Mouse (Mus musculus): ENCODE results near the gene Mnat1. TPM values are rescaled to one million over a fixed set of nuclear protein-coding genes. Genes with fewer than 3 reads are reported as not detected.
A peak's percentile ranks its signal among the peaks of the same experiment; 100 is the strongest.

The Mnat1 gene
- total RNA-seq, 2 experiments from 2014 or later = 19.3 to 24.5 TPM

DNA sequence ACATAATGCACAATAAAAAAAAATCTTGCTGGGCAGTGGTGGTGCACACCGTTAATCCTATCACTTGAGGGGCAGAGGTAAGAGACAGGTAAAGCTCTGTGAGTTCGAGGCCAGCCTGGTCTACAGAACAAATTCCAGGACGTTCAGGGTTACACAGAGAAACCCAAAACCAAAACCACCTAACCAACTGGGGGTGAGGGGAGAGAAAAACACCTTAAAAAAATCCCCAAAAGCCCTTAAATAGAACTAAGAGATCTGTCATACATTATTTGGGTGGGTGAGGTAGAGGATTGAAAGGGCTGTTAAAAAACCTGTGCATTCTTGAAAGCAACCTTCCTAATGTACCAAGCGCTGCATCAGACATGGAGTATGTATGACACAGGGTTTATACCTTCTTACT, 85.0 kb downstream of the Mnat1 start:
- H3K27ac ChIP-seq = no peak overlapping the region
- no peak overlapping the region for H3K4me3 ChIP-seq
- TF ChIP-seq CTCF (IDR thresholded peaks at IDR 0.05) = no peak
- no peak for DNase-seq (ENCODE audit: extremely low spot score in 1 of 2, low spot score in 2 of 2)
- intact Hi-C loops (cut with DNase I) = no loop called here

DNA sequence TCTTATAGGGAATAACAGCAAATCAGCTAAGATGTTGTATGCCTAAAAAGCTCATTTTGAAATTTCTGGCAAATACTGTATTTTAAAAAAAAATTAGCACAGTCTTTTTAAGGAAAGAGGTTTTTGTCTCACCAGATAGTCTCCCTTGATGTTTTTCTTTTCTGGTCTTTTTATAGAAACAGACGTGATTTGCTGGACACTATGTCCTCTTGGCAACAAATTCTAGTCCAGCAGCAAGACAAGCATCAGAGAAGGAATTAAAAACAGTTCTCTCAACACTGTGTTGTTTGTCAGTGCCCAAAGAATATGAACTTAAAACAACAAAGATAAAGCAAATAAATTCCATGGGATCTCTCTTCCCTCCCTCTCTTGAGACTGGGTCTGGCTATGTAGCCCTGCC, 85.6 kb downstream of the Mnat1 start:
- Histone ChIP-seq H3K27ac (no peak overlapping the region), H3K4me3 (no peak overlapping the region)
- no peak for DNase-seq (ENCODE audit: extremely low spot score in 1 of 2, low spot score in 2 of 2)
- intact Hi-C loops (cut with DNase I) = no loop called here
- TF ChIP-seq CTCF (IDR thresholded peaks at IDR 0.05) = no peak

- no peak for DNase-seq (ENCODE audit: extremely low spot score in 1 of 2, low spot score in 2 of 2)
- TF ChIP-seq CTCF (IDR thresholded peaks at IDR 0.05) = no peak
- no peak overlapping the region for H3K27ac ChIP-seq
- no peak overlapping the region for H3K4me3 ChIP-seq
- intact Hi-C loops (cut with DNase I) = no loop called here
Measured at GRCm38 (mm10) chr12:73210454-73210853, 86.9 kb downstream of the Mnat1 start.

DNA sequence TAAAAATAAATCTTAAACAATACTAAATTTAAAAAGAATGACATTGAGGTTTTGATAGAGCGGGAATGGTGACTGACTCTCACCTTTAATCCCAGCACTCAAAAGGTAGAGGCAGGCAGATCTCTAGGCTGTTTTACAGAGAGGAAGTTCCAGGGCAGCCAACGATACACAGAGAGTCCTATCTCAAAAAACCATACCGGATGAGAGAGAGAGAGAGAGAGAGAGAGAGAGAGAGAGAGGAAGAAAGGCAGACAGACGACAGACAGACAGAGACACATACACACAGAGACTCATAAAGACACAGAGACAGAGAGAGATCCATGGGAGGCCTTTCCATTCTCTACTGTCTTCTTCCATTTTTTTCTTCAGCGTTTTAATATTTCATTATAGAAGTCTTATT, 92.3 kb downstream of the Mnat1 start:
- no peak for DNase-seq (ENCODE audit: extremely low spot score in 1 of 2, low spot score in 2 of 2)
- Histone ChIP-seq H3K4me3 (no peak overlapping the region), H3K27ac (no peak overlapping the region)
- no peak for TF ChIP-seq CTCF (IDR thresholded peaks at IDR 0.05)
- intact Hi-C loops (cut with DNase I) = no loop called here

DNA sequence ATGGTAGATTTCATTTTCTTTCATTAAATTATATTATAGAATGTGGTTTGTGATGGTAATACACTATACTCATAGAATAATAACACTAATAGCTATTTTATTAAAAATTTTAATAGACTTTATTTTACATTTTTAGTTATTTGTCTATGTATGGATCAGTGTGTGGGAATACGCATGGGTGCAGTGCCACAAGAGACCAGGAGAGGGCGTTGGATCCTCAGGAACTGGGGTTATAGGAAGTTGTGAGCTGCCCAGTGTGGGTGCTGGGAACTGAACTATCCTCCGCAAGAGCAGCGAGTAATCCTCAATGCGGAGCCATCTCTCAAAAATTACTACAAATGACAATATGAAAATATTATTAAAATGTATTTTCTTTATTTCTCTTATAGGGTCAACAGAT, 95.1 kb downstream of the Mnat1 start:
- intact Hi-C loops (cut with DNase I) = no loop called here
- peak; percentile 38 for TF ChIP-seq CTCF (IDR thresholded peaks at IDR 0.05)
- no peak for DNase-seq (ENCODE audit: extremely low spot score in 1 of 2, low spot score in 2 of 2)
- H3K27ac ChIP-seq = no peak overlapping the region
- no peak overlapping the region for H3K4me3 ChIP-seq

DNA sequence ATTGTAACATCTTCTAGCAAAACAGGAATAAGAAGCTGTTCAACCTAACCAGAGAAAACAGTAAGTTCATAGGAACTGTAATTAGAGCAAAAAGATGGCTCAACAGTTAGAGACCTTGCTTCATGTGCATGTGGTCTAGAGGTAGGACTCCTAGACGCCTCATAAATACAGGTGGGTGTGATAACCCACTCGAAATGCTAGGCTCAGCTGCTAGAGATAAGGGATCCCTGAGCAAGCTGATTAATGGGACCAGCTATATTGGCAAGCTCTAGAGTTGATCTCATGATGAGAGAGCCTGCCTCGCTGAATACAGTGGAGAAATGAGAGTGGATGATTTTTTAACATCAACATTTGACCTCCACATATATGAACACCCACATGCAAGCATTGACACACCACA, 97.7 kb downstream of the Mnat1 start:
- H3K4me3 ChIP-seq = no peak overlapping the region
- no peak overlapping the region for H3K27ac ChIP-seq
- intact Hi-C loops (cut with DNase I) = no loop called here
- DNase-seq (ENCODE audit: extremely low spot score in 1 of 2, low spot score in 2 of 2) = no peak
- no peak for TF ChIP-seq CTCF (IDR thresholded peaks at IDR 0.05)

- no peak for DNase-seq (ENCODE audit: extremely low spot score in 1 of 2, low spot score in 2 of 2)
- intact Hi-C loops (cut with DNase I) = no loop called here
- H3K4me3 ChIP-seq = no peak overlapping the region
- no peak for TF ChIP-seq CTCF (IDR thresholded peaks at IDR 0.05)
- H3K27ac ChIP-seq = no peak overlapping the region
Measured at GRCm38 (mm10) chr12:73223872-73224271, 100.4 kb downstream of the Mnat1 start.

DNA sequence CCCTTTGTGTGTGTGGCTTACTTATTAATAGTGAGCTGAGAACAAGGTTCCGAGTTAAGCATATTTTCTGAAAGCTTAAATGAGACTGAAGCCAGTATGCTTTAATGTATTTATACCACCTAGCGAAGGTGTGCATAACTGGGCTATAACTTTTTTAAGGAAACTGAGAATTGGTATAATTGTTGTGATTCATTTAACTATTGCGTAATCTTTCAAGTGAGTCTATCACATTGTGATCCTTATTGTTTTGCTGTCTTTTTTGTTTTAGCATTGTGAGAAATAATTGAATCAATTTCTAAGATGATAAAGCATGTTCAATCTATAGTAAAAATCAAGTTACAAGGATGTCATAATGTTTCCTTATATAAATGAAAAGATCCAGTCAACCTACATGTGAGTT, 104.9 kb downstream of the Mnat1 start:
- intact Hi-C loops (cut with DNase I) = no loop called here
- H3K27ac ChIP-seq = no peak overlapping the region
- no peak for TF ChIP-seq CTCF (IDR thresholded peaks at IDR 0.05)
- DNase-seq (ENCODE audit: extremely low spot score in 1 of 2, low spot score in 2 of 2) = no peak
- no peak overlapping the region for H3K4me3 ChIP-seq

GRCm38 (mm10) chr12:73230196-73230595, 106.7 kb downstream of the Mnat1 start:
- Histone ChIP-seq H3K27ac (no peak overlapping the region), H3K4me3 (no peak overlapping the region)
- no peak for TF ChIP-seq CTCF (IDR thresholded peaks at IDR 0.05)
- DNase-seq (ENCODE audit: extremely low spot score in 1 of 2, low spot score in 2 of 2) = no peak
- intact Hi-C loops (cut with DNase I) = no loop called here

DNA sequence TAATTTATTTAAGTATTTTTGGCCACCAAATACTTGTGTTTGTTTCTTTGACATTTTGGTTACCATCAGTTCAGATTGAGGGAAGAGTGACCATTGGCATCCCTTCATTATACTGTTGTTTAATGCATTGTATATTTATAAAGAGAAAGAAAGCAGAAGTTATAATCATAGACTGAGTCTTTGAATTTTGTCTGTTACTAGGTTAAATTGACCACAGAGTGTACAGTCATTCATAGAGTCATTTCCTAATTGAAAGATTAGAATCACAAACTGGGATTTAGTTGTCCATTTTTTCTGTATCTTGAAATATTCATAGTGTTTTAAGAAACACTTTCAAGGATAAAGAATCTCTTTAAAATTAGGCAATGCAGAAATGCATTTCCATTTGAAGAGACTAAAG, 108.0 kb downstream of the Mnat1 start:
- TF ChIP-seq CTCF (IDR thresholded peaks at IDR 0.05) = no peak
- Histone ChIP-seq H3K4me3 (no peak overlapping the region), H3K27ac (no peak overlapping the region)
- DNase-seq (ENCODE audit: extremely low spot score in 1 of 2, low spot score in 2 of 2) = no peak
- intact Hi-C loops (cut with DNase I) = no loop called here

GRCm38 (mm10) chr12:73232586-73232985, 109.1 kb downstream of the Mnat1 start:
- no peak overlapping the region for H3K4me3 ChIP-seq
- no peak for TF ChIP-seq CTCF (IDR thresholded peaks at IDR 0.05)
- no peak overlapping the region for H3K27ac ChIP-seq
- intact Hi-C loops (cut with DNase I) = no loop called here
- DNase-seq (ENCODE audit: extremely low spot score in 1 of 2, low spot score in 2 of 2) = no peak

DNA sequence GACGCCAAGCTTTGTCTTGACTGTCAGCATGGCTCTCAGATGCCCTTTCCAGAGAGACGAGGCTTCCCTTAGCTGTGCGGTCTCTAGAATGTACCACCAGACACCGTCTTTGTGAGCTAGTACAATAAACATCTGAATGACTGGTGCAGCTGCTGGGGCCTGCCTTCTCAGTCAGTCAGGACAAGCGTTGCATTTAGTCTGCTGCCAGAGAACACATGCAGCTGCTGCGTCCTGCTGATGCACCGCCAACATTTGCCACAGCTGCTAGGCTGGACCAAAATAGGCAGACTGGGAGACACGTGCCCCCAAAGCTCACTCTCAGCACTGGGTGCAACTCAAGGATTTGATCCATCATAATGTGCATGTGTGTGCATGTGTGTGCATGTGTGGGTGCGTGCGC, 118.4 kb downstream of the Mnat1 start:
- DNase-seq (ENCODE audit: extremely low spot score in 1 of 2, low spot score in 2 of 2) = peak; percentile 24
- no peak for TF ChIP-seq CTCF (IDR thresholded peaks at IDR 0.05)
- intact Hi-C loops (cut with DNase I) = no loop called here
- Histone ChIP-seq H3K27ac (peak overlapping the region; percentile 22; the same call in 1 of the 2 replicates), H3K4me3 (no peak overlapping the region)

GRCm38 (mm10) chr12:73245687-73246086, 122.2 kb downstream of the Mnat1 start:
- intact Hi-C loops (cut with DNase I) = no loop called here
- TF ChIP-seq CTCF (IDR thresholded peaks at IDR 0.05) = no peak
- no peak overlapping the region for H3K4me3 ChIP-seq
- DNase-seq (ENCODE audit: extremely low spot score in 1 of 2, low spot score in 2 of 2) = no peak
- H3K27ac ChIP-seq = no peak overlapping the region

DNA sequence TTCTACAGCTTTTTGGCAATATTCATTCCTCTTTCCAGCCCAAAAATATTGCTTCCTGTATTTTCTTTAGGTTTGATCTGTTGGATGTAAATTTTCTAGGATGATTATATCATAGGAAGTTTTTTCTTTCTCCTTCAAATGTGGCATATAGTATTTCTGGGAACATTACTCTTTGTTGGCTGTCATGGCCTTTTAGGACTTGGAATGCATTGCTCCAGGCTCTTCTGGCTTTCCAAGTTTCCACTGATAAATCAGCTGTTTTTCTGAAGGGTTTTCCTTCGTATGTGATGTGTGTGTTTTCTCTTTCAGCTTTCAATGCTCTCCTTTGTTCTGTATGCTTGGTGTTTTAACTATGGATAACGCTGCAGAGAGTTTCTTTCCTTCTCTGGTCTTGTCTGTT, 131.5 kb downstream of the Mnat1 start:
- TF ChIP-seq CTCF (IDR thresholded peaks at IDR 0.05) = no peak
- H3K4me3 ChIP-seq = no peak overlapping the region
- intact Hi-C loops (cut with DNase I) = no loop called here
- H3K27ac ChIP-seq = no peak overlapping the region
- no peak for DNase-seq (ENCODE audit: extremely low spot score in 1 of 2, low spot score in 2 of 2)
